Mouse (Mus musculus) kidney, adult 2 months (tissue): ENCODE results near the gene Smad1.

Source experiments
- CTCF ChIP-seq: fragments of 200-500 bp; conservative IDR thresholded peaks from 2 replicates; pipeline ENCODE4 v1.5.1; 2011; ENCODE audit warnings: low read depth, mild to moderate bottlenecking, control low read depth, low read length, moderate library complexity, mixed read lengths; ENCODE audit not compliant: insufficient read depth, insufficient read length
- POLR2A ChIP-seq: fragments of 200-500 bp; IDR thresholded peaks from one replicate; pipeline ENCODE4 v1.6.1; 2011; ENCODE audit warnings: low read depth, low read length, control low read depth

DNA sequence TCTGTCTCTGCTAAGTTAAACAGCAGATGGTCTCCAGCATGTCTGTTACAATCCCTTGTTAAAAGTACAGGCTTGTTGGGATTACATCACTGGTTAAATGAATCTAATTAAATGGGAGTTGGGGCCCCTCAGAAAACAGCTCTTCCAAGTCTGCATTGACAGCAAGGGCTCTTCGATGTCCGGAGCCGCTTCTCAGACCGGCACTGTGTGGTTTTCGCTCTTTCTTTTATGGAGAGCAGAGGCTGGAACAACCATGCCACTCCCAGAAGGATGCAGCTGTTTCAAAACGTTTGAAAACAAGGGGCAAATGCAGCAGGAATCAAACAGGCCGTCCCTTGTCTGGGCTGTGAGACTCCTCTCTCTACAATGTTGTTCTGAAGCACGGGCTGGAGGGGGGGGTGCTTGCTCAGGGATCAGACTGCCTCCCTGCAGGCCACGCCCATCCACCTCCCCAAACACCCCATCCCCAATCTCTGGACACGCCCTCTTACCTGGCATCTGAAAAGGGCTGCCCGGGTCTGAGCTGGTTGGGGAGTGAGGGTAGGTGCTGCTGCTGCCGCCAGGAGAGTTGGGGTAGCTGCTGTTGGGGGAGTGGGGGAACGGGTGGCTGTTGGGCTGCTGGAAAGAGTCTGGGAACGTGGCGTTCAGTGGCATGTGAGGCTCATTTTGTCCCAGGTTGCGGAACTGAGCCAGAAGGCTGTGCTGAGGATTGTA, 43.4 kb downstream of the Smad1 start:
- TF ChIP-seq POLR2A: no peak
- TF ChIP-seq CTCF: no peak
